Mouse (Mus musculus) liver, postnatal 0 days (tissue): Measurements from ENCODE around the gene Cox19.
A peak's percentile ranks its signal among the peaks of the same experiment; 100 is the strongest.

Experiments
- CTCF ChIP-seq: sonication (generic); IDR thresholded peaks from 2 replicates; pipeline ENCODE4 v1.5.1; 2016; ENCODE audit warnings: antibody characterized with exemption, low read depth
- EP300 ChIP-seq: IDR thresholded peaks from 2 replicates; pipeline ENCODE4 v1.6.1; 2016; ENCODE audit warnings: antibody characterized with exemption, low read depth, mild to moderate bottlenecking

GRCm38 (mm10) chr5:139344021-139344686 lies 7.1 kb downstream of the Cox19 start:
- TF ChIP-seq CTCF (peak; percentile 92), EP300 (no peak)
